Comparison of ENCODE assay signal across 25 mouse cellular contexts in the genomic region with DNA sequence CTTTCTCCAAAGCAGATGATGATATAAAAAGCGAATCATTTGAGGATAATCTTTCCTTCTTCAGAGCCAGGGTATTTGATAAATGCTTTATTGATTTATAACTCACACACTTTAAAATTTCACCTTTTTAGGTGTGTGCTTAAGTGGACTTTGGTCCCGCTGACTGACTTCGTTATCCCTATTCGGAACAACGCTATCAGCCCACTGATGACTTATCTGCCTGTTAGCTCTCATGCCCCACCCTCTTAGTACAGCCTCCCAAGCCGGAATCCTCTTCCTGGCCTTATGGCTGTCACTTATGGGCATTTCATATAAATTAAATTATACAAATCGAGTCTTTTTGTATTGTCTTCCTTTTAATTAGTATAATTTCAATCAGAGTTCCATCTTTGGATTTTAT.
"Had no signal": no experiment of that assay in that cellular context is flagged by ENCODE, and none has a peak within 500 bp of the region (broad histone marks: within the 10 kb centered on the region; RNA-seq: fewer than 3 reads in every experiment).

No protein-coding gene starts in this region.

- H3K9me3 ChIP-seq: heart, embryonic 10.5 days; heart, embryonic 12.5 days; hindbrain, embryonic 10.5 days; hindbrain, embryonic 12.5 days; limb, embryonic 13.5 days; limb, embryonic 15.5 days had no signal

- H3K4me2 ChIP-seq: heart, embryonic 12.5 days; hindbrain, embryonic 12.5 days; hindbrain, embryonic 14.5 days; limb, embryonic 13.5 days; limb, embryonic 15.5 days; liver, embryonic 12.5 days had no signal

- H3K27ac ChIP-seq: gastrocnemius, adult 2 months; heart, embryonic 10.5 days; hindbrain, embryonic 10.5 days; hindbrain, embryonic 12.5 days; hindbrain, embryonic 14.5 days; kidney, postnatal 0 days; limb, embryonic 13.5 days; limb, embryonic 15.5 days; liver, embryonic 12.5 days; liver, embryonic 14.5 days had no signal

- DNase-seq: gastrocnemius, adult 2 months; gastrocnemius, postnatal 10 days; gastrocnemius, postnatal 25 days; heart, adult 18-20 months; heart, postnatal 10 days; heart, postnatal 4 days; kidney, adult 18-20 months; kidney, adult 8-10 months; kidney, postnatal 14 days; kidney, postnatal 36 days; layer of hippocampus, adult 9-11 months; layer of hippocampus, postnatal 36 days; left cerebral cortex, postnatal 4 days had no signal

- ATAC-seq: hindbrain, embryonic 16.5 days; inflammation-experienced regulatory T-cells, adult 6 months; liver, embryonic 12.5 days had no signal

- H3K27me3 ChIP-seq: heart, embryonic 12.5 days; hindbrain, embryonic 12.5 days; limb, embryonic 13.5 days; limb, embryonic 15.5 days; liver, embryonic 12.5 days had no signal

- H3K9ac ChIP-seq: heart, embryonic 12.5 days; hindbrain, embryonic 12.5 days; hindbrain, embryonic 14.5 days; limb, embryonic 13.5 days; limb, embryonic 15.5 days; liver, embryonic 12.5 days; liver, embryonic 14.5 days had no signal

- H3K4me3 ChIP-seq: gastrocnemius, adult 2 months; heart, embryonic 10.5 days; heart, embryonic 12.5 days; hindbrain, embryonic 10.5 days; hindbrain, embryonic 12.5 days; limb, embryonic 13.5 days; limb, embryonic 15.5 days; liver, embryonic 12.5 days had no signal

- H3K4me1 ChIP-seq: heart, embryonic 12.5 days; hindbrain, embryonic 12.5 days; liver, embryonic 12.5 days had no signal

- H3K36me3 ChIP-seq: heart, embryonic 10.5 days; heart, embryonic 12.5 days; hindbrain, embryonic 10.5 days; hindbrain, embryonic 12.5 days; limb, embryonic 13.5 days; limb, embryonic 15.5 days; liver, embryonic 12.5 days had no signal
